Mouse (Mus musculus): ENCODE measurements at regions not wholly inside any gene's neighbourhood (a gene's known extent, or its start where the extent isn't known, plus 50 kb on each side); places are given as distances from the start of the nearest gene placed in this dataset.

- no peak for DNase-seq
These were observed 73.8 kb upstream of the Cpm start for GRCm38 (mm10) chr10:117555542-117555941.

DNA sequence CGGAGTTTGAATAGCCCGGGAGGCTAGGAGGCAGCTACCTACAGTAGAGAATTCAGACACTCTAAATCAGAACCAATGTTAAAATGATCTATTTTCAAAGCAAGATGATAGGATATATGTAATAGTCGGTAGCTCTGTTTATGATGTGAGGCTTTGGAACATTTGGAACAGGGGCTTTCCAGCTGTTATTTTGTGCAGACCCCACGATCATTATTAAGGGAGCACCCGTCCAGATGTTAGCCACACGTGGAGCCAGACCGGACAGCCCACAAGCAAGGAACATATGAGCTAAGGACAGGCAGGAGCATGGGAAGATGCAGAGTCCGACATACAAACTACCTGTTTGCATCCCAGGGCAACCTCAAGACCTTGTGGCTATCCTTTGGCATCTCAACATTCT is 74.3 kb upstream of the Cpm start:
- DNase-seq = no peak

- no peak for DNase-seq
These were observed 74.8 kb upstream of the Cpm start for GRCm38 (mm10) chr10:117554533-117554932.

DNA sequence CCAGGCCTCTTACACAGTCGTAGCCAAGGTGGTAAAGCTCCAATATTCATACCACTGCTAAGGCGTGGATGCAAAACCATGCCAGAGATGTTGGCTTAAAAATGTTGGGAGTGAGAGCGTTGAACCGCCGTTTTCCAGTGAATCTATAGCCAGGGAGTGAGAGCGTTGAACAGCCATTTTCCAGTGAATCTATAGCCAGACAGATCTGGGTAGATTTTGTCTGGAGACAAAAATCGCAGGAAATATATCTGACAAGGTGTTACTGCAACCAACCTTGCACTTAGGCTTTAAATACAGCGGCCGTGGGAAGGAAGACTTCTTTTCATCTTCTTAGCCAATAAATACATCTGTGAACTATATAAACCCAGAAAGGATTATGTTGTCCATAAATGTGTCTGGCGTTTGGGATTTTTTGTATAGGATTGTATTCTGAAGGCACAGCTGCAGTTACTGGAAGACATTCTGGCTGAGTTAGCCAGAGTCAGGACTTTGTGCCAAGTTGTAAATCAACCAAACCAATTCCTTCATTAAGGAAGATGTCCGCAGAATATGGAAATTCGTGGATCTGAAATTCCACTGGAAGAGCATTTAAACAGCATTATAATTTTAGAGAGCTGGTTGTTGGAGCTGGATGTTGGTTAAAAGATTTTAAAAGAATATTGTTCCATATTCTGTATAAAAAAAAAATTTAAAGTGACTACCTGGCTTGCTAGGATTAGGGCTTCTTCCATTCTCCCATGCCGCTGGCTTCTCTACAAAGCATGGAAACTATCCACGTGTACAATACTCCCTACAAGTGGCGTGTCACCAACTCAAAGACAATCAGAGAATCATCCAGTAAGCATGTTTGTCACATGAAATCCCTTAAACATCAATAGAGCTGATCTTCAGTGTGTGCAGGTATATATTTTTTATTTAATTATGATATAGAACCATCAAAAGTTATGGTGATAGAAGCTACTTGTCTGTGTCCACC is 75.8 kb upstream of the Cpm start:
- no peak for DNase-seq

GRCm38 (mm10) chr10:117552049-117552652 is 77.1 kb upstream of the Cpm start:
- DNase-seq = no peak

DNA sequence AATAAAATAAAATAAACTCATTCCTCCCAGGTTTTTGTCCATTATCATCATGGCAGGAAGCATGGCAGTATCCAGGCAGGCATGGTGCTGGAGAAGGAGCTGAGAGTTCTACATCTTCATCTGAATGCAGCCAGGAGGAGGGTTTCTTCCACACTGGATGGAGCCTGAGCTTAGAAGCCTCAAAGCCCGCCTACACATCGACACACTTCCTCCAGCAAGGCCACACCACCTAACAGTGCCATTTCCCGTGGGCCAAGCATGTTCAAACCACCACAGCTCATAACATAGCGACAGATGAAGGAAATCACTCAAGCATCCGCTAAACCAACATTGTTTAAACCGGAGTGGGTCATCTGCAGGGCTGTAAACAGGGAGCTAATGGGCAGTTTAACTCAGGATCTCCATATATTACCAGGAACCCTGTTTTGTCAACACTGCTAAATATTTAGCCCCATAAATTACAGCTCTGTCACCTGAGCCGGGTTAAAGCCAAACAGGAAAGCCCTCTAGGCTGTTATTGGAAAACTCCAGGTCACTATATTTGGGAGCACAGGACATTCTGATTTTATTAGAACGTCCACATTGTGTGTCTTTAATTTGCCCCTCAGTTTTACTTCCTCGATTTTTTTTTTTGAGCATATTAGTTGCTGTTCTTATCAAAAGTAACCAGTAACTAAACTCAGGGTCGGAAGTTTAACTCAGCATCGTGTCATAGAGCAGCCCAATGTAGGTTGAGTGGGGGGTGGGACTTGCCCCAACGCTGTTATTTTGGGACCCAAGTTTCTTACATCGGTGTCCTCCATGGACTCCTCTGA is 77.9 kb upstream of the Cpm start:
- no peak for DNase-seq

DNA sequence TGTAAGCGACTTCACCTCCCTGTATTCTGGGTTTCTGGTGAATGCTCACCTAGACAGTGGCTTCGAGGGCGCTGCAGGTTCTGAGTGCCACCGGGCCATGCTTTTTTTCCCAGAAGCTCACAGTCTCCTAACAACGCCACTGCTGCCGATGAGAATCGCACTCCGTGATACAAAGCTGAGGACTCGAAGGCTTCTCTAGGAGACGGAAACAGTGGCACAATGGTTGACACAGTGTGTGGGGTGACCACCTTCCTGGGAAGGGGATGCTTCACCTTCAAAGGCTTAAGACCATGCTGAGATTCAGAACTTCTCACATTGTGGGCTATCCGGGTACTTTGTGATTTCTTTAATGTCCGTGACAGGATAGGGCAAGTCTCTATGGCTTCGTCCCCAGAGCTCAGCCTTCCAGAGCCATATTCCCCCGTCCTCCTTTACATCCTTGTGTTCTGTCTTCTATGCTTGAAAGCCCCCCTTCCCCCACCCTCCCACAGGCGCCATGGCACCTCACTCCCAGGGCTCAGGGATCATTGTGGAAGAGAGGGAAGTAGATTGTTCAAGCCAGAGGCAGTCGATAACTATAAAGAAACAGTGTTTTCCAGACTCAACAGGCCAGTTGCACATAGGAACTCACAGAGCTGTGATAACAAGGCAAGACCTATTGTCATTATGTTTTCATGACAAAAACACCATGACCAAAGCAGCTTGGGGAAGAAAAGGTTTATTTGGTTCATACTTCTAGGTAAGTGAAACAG is 79.3 kb upstream of the Cpm start:
- DNase-seq = no peak

DNA sequence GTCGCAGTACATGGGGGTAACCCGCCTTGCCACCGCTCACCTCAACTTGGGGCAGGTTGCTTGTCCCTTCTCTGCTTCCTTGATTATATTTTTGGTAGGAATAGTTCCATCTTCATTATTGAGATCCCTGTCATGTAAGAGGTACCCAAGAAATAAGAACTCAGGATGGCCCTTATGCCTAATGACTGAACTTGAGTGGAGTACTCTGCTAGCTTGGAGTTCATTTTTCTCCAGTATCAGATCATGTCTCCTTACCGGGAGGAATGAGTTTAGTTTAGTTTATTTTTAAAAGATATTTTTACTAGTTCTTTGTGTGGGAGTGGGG is 79.8 kb upstream of the Cpm start:
- no peak for DNase-seq

DNA sequence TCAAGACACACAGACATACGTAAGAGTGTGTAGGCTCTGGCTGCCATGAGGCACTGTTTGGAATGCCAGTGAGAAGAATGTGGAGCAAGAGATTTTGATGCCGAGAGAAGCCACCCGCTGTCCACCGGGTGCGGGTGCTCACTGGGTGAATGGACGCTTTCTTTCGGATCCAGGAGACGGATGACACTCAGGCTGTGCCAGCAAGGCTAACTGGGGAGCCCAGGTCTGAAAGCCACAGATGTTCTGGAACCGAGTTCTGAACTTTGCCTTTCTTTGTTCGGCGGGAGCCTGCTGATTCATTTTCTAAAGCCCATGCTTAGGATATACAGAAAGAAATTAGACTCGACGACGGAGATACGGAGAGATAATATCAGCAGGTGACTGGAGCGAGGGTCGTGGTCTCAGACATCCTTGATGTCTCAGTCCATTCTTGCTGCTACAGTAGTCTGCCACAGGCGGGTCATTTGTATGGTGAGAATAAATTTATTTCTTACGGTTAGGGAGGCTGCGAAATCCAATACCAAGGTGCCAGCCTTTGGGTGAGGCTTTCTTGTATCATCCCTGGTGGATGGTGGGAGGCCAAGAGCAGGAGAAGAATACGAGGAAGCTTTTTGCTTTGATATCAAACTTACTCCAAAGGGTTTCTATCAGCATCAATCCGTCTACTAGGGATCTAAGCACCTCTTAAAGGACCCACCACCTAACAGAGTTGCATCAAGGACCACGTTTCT is 80.4 kb upstream of the Cpm start:
- no peak for DNase-seq

DNA sequence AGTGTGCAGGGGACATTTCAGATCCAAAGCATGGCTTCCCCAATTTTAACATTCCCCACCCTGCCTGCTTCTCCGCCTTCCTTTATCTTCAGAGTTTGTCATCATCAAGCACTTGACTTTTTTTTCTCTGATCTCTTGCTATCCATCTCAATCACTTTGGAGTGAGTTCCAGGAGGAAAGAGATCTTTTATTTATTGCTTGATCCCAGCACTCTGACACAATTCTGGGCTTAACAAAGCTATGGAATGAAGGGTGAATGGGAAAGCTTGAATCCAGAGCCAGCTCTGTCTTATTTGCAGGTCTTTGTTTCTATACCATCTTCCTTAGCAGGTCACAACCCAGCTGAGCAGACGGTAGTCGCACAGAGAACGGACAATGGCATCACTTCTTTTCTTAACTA is 81.0 kb upstream of the Cpm start:
- no peak for DNase-seq

DNA sequence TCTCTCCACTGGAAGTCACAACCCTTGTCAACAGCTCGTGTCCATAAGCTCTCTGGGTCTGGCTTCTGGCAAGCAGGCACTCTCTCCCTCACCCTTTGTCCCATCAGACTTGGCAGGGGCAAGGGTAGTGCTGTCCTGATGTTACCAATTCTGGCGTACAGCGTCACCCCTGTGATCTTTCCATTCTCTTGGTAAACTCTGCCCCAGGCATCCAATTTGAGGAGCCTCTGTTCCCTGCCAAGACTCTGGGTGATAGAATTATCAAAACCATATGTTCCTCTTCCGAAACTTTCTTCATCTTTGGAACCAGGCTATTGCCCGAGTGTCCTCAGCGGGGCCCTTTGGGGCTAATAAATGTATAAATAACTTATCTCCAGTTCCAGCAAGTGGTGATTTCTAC is 82.0 kb upstream of the Cpm start:
- DNase-seq = no peak

GRCm38 (mm10) chr10:117545842-117546631 is 83.3 kb upstream of the Cpm start:
- DNase-seq = no peak

DNA sequence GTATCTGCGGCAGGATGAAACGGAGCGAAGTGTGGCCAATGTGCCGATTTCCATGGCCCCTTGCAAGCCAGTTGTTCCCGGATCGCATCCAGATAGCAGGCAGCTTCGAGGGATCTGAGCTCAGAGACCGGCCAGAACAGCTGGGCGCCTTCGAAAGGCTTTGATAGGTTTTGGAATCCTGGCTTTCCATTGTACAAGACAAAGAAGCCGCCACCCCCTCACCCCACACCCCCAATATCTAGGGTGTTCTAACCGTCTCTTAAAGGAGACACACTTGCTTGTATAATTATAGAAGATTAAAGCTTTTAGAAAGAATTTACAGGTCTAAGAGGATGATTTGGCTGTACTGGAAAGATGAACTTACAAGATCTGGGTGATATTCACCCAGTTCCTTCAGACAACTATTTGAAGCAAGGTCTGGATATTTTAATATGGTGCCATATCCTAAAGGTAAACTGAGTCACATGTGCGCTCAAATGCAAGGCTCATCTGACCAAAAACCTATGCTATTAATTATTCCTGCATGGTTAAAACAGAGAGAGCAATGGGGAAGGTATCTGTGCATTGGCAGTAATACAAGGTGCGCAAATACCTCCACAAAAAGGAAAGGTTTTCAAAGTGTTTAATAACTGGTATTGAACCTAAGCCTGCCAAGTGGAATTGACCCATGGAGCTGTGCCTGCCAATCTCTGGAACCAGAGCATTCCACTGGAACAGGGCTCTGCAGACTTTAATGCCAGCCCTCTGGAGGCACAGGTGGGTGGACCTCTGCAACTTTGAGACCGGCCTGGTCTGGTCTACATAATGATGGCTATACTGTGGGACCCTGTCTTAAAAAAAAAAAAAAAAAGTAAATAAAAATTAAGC is 84.4 kb upstream of the Cpm start:
- no peak for DNase-seq

DNA sequence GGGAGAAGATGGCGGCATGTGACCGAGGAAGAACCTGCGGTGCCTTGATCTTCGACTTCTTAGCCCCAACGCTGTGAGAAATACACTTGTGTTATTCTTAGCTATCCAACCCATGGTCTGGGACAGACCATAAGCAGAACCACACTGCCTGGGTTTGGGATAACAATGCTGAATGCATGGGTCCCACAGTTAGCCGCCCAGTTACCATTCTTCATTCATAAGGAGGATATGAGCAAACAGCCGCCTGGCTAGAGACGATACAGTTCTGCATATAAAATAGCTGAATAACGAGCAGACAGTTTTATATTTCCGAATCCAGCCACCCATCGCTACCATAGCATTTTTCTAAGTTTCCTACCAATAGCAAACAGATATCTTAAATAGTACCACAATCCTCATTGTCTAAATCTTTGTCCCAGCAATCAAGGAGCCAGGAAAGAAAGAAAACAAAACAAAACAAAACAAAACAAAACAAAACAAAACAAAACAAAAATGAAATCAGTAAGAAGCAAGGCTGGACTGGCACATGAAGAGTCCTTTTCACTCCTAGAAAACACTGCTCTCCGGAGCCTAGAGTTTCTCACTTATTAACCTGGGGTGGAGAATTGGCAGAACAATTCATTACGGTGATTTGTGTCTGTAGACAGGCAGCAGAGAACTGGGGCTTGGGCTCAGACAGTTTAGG is 85.2 kb upstream of the Cpm start:
- DNase-seq = no peak

- DNase-seq = no peak
These were observed 85.7 kb upstream of the Cpm start for GRCm38 (mm10) chr10:117543696-117543950.

GRCm38 (mm10) chr10:117542886-117543695 is 86.2 kb upstream of the Cpm start:
- no peak for DNase-seq

DNA sequence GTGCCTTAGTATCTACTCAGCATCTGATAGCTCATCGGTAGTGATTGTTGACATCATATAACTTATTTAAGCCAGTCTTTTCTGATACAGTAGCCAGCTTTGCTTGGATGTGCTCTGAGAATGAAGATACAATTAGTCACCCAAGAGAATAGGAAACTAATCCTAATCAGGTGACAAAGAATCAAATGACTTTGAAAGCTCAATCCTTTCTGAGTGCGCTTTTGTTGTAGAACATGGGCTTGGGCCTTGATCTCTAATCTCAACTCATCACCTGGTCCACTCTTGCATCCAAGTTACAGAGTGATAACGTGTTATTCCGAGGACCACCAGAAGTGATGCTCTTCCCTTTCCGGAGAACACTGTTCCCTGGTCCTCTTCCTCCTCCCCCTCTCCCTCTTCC is 86.9 kb upstream of the Cpm start:
- no peak for DNase-seq

- no peak for DNase-seq
These were observed 87.8 kb upstream of the Cpm start for GRCm38 (mm10) chr10:117541487-117541886.

- DNase-seq = no peak
These were observed 88.4 kb upstream of the Cpm start for GRCm38 (mm10) chr10:117540747-117541398.
